Mouse (Mus musculus): ENCODE data around the gene Sult1c2.

GRCm38 (mm10) chr17:53845796-53846195 lies 343 bp downstream of the Sult1c2 start:
- TF ChIP-seq CTCF (conservative IDR thresholded peaks at IDR 0.05; ENCODE audit: low read length) (no peak), NANOG (IDR thresholded peaks at IDR 0.05; ENCODE audit: borderline replicate concordance, low read length) (no peak)

Data from E14TG2a.4 (cell line).